Mouse (Mus musculus) megakaryocyte, embryonic 14.5 days (primary cell): Measurements from ENCODE around the gene Adal. TPM values are rescaled to one million over a fixed set of nuclear protein-coding genes. Genes with fewer than 3 reads are reported as not detected.
"Not testable (repeated sequence)": the region's sequence is repeated elsewhere in the genome, so short reads cannot be mapped to it uniquely, and the experiment has no call there.

Source experiments
- H3K27me3 ChIP-seq: replicated peaks from 2 replicates; pipeline ENCODE3; 2012; ENCODE audit warnings: inconsistent platforms
- H3K36me3 ChIP-seq: replicated peaks from 2 replicates; pipeline ENCODE3; 2012; ENCODE audit warnings: low read length, inconsistent platforms, mixed read lengths
- H3K4me1 ChIP-seq: 2 replicates; pipeline ENCODE4 v1.6.1; 2012; ENCODE audit warnings: inconsistent platforms
- H3K4me3 ChIP-seq: replicated peaks from 2 replicates; pipeline ENCODE3; 2012; ENCODE audit warnings: moderate library complexity, mild to moderate bottlenecking, inconsistent platforms
- H3K9me3 ChIP-seq: 2 replicates; pipeline ENCODE4 v1.6.1; 2012; ENCODE audit warnings: inconsistent platforms
- FLI1 ChIP-seq: IDR thresholded peaks from 2 replicates; pipeline ENCODE4 v1.6.1; 2012; ENCODE audit warnings: low read length, inconsistent platforms, mixed read lengths
- GATA1 ChIP-seq: IDR thresholded peaks from 3 replicates; pipeline ENCODE4 v1.6.1; 2012; ENCODE audit warnings: mixed read lengths, low read length, inconsistent platforms, borderline replicate concordance
- polyA plus RNA-seq: library from polyadenylated mRNA; stranded (reverse); fragments of >175 nt; gene quantifications from 2 replicates; pipeline ENCODE4 v1.2.3, GENCODE M21; 2012; ENCODE audit warnings: low replicate concordance; ENCODE audit not compliant: insufficient read depth

Gene Adal
- 1.7 and 1.9 TPM in 2 replicates for polyA plus RNA-seq

GRCm38 (mm10) chr2:121140018-121140882 lies at the start of gene Adal, which contains the start of gene Lcmt2:
TSS of gene Adal (plus strand) at chr2:121140428.
TSS of gene Lcmt2 (minus strand) at chr2:121140653.
- Histone ChIP-seq H3K4me3 (peak within 1 kb of the TSS; percentile 94), H3K9me3 (peaks cover 1% of the 10 kb centered on the region; the same call in 1 of the 2 replicates), H3K36me3 (peaks cover 38% of the 10 kb centered on the region), H3K4me1 (peaks cover 35% of the 10 kb centered on the region), H3K27me3 (no peaks in the 10 kb centered on the region)
- TF ChIP-seq GATA1, result no peak
- no peak for TF ChIP-seq FLI1

GRCm38 (mm10) chr2:121102051-121102450 lies 38.2 kb upstream of the Adal start:
- peaks cover 14% of the 10 kb centered on the region for H3K27me3 ChIP-seq
- H3K36me3 ChIP-seq, result no peaks in the 10 kb centered on the region
- H3K4me3 ChIP-seq, result no peak overlapping the region

GRCm38 (mm10) chr2:121105940-121106339 lies 34.3 kb upstream of the Adal start:
- TF ChIP-seq FLI1, result no peak
- no peak for TF ChIP-seq GATA1
- Histone ChIP-seq H3K27me3 (peaks cover 21% of the 10 kb centered on the region), H3K4me3 (no peak overlapping the region), H3K4me1 (peaks cover 12% of the 10 kb centered on the region; the same call in 1 of the 2 replicates), H3K36me3 (no peaks in the 10 kb centered on the region), H3K9me3 (no peaks in the 10 kb centered on the region)

More at GRCm38 (mm10) chr2:121102051-121102450, 38.2 kb upstream of the Adal start:
- Histone ChIP-seq H3K4me1 (peaks cover 12% of the 10 kb centered on the region; the same call in 1 of the 2 replicates), H3K9me3 (no peaks in the 10 kb centered on the region)
- TF ChIP-seq GATA1 (no peak), FLI1 (no peak)

- TF ChIP-seq FLI1 (no peak), GATA1 (no peak)
- H3K27me3 ChIP-seq, result peaks cover 27% of the 10 kb centered on the region
- no peaks in the 10 kb centered on the region for H3K9me3 ChIP-seq
- H3K36me3 ChIP-seq, result no peaks in the 10 kb centered on the region
- no peaks in the 10 kb centered on the region for H3K4me1 ChIP-seq
- H3K4me3 ChIP-seq, result no peak within 1 kb of the TSS
Measured at GRCm38 (mm10) chr2:121109695-121110094, 30.5 kb upstream of the Adal start, which contains the start of gene Tgm7. TSS of gene Tgm7 (minus strand) at chr2:121109795.

- Histone ChIP-seq H3K36me3 (no peaks in the 10 kb centered on the region), H3K4me1 (no peaks in the 10 kb centered on the region), H3K4me3 (no peak overlapping the region), H3K9me3 (no peaks in the 10 kb centered on the region), H3K27me3 (peaks cover 40% of the 10 kb centered on the region)
- TF ChIP-seq FLI1 (no peak), GATA1 (no peak)
Measured at GRCm38 (mm10) chr2:121115418-121115817, 24.8 kb upstream of the Adal start.

- peaks cover 27% of the 10 kb centered on the region for H3K27me3 ChIP-seq
- H3K9me3 ChIP-seq, result no peaks in the 10 kb centered on the region
- TF ChIP-seq FLI1 (no peak), GATA1 (no peak)
Measured at GRCm38 (mm10) chr2:121119260-121119659, 21.0 kb upstream of the Adal start.

GRCm38 (mm10) chr2:121126302-121126701 lies 13.9 kb upstream of the Adal start:
- H3K9me3 ChIP-seq, H3K4me3 ChIP-seq, H3K27me3 ChIP-seq, H3K36me3 ChIP-seq: not testable (repeated sequence)
- H3K4me1 ChIP-seq, result peaks cover 16% of the 10 kb centered on the region

More at GRCm38 (mm10) chr2:121119260-121119659, 21.0 kb upstream of the Adal start:
- Histone ChIP-seq H3K4me3 (no peak overlapping the region), H3K36me3 (no peaks in the 10 kb centered on the region), H3K4me1 (peaks cover under 1% of the 10 kb centered on the region; the same call in 1 of the 2 replicates)

- Histone ChIP-seq H3K36me3 (no peaks in the 10 kb centered on the region), H3K27me3 (peaks cover 5% of the 10 kb centered on the region), H3K4me3 (no peak overlapping the region), H3K4me1 (peaks cover 16% of the 10 kb centered on the region), H3K9me3 (no peaks in the 10 kb centered on the region)
- TF ChIP-seq GATA1, result no peak
- TF ChIP-seq FLI1, result no peak
Measured at GRCm38 (mm10) chr2:121127536-121127935, 12.7 kb upstream of the Adal start.

- no peak for TF ChIP-seq GATA1
- TF ChIP-seq FLI1, result no peak
- Histone ChIP-seq H3K9me3 (no peaks in the 10 kb centered on the region), H3K4me3 (no peak overlapping the region), H3K36me3 (no peaks in the 10 kb centered on the region), H3K27me3 (peaks cover 6% of the 10 kb centered on the region), H3K4me1 (peaks cover 20% of the 10 kb centered on the region)
Measured at GRCm38 (mm10) chr2:121128865-121129620, 11.2 kb upstream of the Adal start.
